Mouse (Mus musculus): Measurements from ENCODE around the gene Gal3st2c. TPM values are rescaled to one million over a fixed set of nuclear protein-coding genes. Genes with fewer than 3 reads are reported as not detected.
"Not testable (repeated sequence)": the region's sequence is repeated elsewhere in the genome, so short reads cannot be mapped to it uniquely, and the experiment has no call there.

The Gal3st2c gene
- not detected in 2 replicates for polyA plus RNA-seq (2015; fragmentation: Nextera tagmentation; extraction: Ambion mirVana)

DNA sequence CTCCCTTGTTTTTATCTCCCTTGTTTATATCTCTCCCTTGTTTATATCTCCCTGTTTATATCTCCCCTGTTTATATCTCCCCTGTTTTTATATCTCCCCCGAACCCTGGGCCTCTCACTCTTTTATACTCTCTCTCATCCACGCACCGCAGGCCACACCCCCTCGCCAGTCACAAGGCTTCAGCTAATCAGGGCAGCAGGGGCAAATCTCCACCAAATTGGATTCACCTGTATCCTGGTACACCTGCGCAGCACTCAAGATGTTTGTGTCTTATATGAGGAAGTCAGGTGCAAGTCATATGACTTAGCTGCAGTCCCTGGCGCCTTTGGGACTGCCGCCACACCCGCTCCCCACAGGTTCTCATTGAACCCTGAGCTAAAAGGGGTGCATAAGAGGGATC lies at the start of gene Gal3st2c:
Gene Gal3st2c (plus strand): TSS at position 301 of the 400 bp plus-strand sequence.
- H3K4me3 ChIP-seq; H3K4me2 ChIP-seq; H3K36me3 ChIP-seq; H3K27ac ChIP-seq; H3K27me3 ChIP-seq; H3K4me1 ChIP-seq (replicated peaks); H3K9ac ChIP-seq; ATAC-seq (ENCODE audit: low FRiP score); H3K9me3 ChIP-seq: not testable (repeated sequence)
- WGBS: 91% methylated on average over 7 of the region's 8 CpGs

DNA sequence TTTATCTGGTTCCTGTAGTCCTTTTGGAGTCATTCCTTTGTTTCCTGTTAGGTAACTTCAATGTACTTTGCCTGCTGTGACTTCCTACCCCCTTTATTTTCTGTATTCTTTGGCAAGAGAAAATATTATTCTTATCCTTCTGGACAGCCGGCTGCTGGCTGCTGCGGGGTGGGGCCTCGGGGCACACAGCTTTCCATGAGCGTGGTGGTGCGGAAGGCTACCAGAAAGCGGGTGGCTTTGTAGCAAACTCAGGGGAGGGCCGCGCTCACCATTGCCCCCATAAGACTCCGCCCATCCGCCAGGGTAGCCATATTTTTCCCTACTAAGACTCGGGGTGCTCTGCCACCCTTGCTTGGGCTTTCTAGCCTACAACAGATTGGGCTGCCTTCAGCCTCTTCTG lies 41.2 kb upstream of the Gal3st2c start:
- H3K4me1 ChIP-seq (replicated peaks); H3K27me3 ChIP-seq; H3K36me3 ChIP-seq; H3K27ac ChIP-seq; H3K4me3 ChIP-seq; ATAC-seq (ENCODE audit: low FRiP score); H3K4me2 ChIP-seq; H3K9ac ChIP-seq; H3K9me3 ChIP-seq: not testable (repeated sequence)
- no CpG with 5 or more reads among the region's 11 CpGs for WGBS

DNA sequence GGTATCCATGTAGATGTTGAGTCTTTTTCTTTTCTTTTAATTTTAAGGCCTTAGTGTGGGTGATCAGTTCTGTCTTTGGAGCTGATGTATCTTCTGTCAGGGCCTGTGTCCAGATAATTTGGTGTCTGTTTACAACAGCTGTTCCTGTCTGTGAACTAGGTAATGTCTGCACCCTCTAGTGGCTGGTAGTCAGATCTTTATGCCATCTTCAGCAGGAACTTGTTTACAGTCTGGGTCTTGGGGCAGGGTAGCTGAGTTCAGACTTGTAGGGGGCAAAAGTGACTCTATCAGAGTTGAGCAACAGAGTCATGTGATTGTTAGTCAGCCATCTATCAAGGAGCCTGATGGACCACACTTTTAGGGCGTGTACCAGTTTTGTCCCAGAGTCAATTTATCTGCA lies 23.8 kb upstream of the Gal3st2c start:
- H3K4me1 ChIP-seq (replicated peaks); ATAC-seq (ENCODE audit: low FRiP score); H3K9me3 ChIP-seq; H3K36me3 ChIP-seq; H3K27me3 ChIP-seq; H3K4me3 ChIP-seq; H3K27ac ChIP-seq; H3K4me2 ChIP-seq; H3K9ac ChIP-seq: not testable (repeated sequence)
- whole genome bisulfite sequencing: no CpG with 5 or more reads among the region's 1 CpGs

DNA sequence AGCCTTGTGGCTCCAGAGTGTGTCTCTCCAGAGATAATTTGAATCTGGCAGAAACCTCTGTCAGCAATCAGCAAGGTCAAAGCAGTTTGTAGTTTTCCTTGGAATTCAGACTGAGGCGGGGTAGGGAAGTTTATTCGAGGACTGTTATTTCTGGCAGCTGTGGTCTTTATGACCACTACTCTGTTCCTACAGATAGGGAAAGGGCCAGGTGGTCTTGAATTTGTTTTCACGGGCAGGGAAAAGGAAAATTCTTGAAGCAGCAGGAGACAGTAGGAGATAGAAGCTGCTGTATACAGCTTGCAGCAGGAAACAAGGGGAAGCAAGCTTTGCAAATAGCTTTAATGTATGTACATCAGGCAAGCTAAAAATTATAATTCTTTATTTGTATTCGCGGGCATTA lies 19.9 kb upstream of the Gal3st2c start:
- H3K4me1 ChIP-seq (replicated peaks); H3K9me3 ChIP-seq; H3K27me3 ChIP-seq; H3K9ac ChIP-seq; H3K4me2 ChIP-seq; H3K27ac ChIP-seq; H3K4me3 ChIP-seq; H3K36me3 ChIP-seq; ATAC-seq (ENCODE audit: low FRiP score): not testable (repeated sequence)
- 76% methylated on average over 5 of the region's 5 CpGs for WGBS

DNA sequence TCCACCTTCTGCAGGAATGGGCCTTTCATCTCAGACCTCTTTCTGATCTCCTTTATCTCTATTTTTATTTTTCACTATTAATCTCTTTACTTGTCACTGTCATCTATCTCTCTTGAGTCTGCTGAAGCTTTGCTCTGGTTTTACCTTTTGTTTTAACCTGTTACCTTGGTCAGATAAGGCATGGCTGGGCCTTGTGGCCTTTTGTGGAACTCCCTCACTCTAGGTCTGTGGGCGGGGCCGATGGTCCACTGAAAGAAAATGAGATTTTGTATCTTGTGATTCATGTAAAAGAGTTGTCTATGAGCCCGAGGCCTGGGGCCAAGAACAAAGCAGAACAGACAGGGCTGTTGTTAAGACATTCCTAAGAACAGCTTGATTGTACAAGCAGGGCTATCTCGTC lies 19.5 kb upstream of the Gal3st2c start:
- no CpG with 5 or more reads among the region's 4 CpGs for WGBS
- H3K27me3 ChIP-seq; H3K36me3 ChIP-seq; H3K4me3 ChIP-seq; ATAC-seq (ENCODE audit: low FRiP score); H3K4me1 ChIP-seq (replicated peaks); H3K4me2 ChIP-seq; H3K27ac ChIP-seq; H3K9ac ChIP-seq; H3K9me3 ChIP-seq: not testable (repeated sequence)

DNA sequence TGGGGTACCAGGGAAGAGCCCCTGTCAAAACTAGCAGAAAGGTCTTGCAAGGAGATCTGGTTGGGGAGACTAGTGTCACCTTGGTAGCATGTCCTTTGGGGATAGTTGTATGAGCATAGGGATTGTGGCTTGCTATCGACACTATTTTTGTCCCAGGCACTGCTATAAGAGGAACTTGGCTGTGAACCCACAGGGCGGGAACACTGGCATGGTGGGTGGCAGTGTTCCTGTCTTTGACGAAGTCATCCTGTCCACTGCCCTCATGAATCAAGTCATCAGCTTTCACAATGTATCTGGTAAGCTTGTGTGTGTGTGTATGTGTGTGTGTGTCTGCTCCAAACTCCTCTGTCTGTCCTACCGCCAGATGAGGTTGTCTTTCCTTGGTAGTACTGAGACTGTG lies 14.5 kb upstream of the Gal3st2c start:
- H3K9me3 ChIP-seq; ATAC-seq (ENCODE audit: low FRiP score); H3K27ac ChIP-seq; H3K4me2 ChIP-seq; H3K4me1 ChIP-seq (replicated peaks); H3K4me3 ChIP-seq; H3K9ac ChIP-seq; H3K36me3 ChIP-seq; H3K27me3 ChIP-seq: not testable (repeated sequence)
- WGBS: 89% methylated on average over 2 of the region's 4 CpGs

DNA sequence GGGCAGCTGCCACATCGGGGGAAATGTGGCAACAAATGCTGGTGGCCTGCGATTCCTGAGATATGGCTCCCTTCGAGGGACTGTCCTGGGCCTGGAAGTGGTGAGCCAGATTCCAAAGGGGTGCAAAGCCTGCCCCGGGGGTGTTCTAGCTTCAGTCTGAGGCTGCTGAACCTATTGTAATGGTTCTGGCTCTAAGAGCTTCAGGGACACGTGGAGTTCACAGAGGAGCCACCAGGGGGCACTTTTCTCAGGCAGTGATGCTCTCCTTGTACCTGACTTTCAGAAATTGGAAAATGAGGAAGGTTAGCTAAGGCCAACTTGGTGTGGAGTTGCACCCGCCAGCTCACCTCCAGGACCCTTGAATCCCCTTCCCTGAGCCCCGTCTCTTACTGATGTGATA lies 12.0 kb upstream of the Gal3st2c start:
- not testable (repeated sequence) for H3K27ac ChIP-seq; H3K9ac ChIP-seq; H3K27me3 ChIP-seq; H3K4me1 ChIP-seq (replicated peaks); ATAC-seq (ENCODE audit: low FRiP score); H3K36me3 ChIP-seq; H3K4me3 ChIP-seq; H3K9me3 ChIP-seq; H3K4me2 ChIP-seq
- no CpG with 5 or more reads among the region's 7 CpGs for WGBS

DNA sequence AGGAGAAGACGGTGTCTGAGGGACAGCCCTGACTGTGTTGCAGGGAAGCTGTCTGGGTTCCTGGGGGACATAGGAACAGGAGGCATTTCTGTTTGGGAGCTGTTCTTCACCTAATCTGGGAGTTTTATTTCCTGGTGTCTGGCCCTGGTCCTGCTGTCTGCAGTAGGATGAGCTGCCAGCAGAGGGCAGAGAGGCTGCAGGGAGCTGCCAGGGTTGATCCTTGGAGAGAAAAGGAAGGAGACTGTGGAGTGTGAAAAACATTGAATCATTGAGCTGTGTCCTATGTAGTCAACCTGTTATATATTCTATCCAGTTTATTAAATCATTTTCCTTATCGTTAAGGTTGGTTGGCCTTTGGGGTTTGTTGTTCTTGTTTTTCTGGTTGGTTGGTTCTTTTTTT lies 9.4 kb upstream of the Gal3st2c start:
- not testable (repeated sequence) for H3K4me3 ChIP-seq; H3K27me3 ChIP-seq; H3K4me1 ChIP-seq (replicated peaks); H3K4me2 ChIP-seq; H3K36me3 ChIP-seq; ATAC-seq (ENCODE audit: low FRiP score); H3K9me3 ChIP-seq; H3K9ac ChIP-seq; H3K27ac ChIP-seq
- no CpG with 5 or more reads among the region's 2 CpGs for WGBS

DNA sequence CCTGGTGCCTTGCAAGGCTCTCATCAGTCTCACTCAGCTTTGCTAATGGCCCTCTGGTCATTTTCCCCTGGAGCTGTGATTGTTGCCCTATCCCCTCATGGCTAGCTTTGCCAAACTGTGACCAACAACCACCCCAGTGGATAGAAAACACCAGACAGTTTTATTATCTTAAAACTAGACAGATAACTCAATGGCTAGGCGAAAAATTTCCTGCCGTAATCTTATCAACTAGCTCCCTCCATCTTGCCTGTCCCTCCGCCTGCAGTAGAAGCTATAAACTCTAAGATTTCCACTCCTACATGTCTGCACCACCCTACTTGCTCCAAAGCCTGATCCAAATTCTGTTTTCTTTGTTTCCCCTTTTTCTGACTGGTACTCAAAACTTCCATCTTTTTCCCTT lies 4.1 kb upstream of the Gal3st2c start:
- H3K4me3 ChIP-seq: no peak overlapping the region
- 84% methylated on average over 3 of the region's 3 CpGs for WGBS
- no peaks in the 10 kb centered on the region for H3K36me3 ChIP-seq
- H3K9ac ChIP-seq: no peak overlapping the region
- H3K4me2 ChIP-seq: no peak overlapping the region
- H3K27ac ChIP-seq: no peak overlapping the region
- no peaks in the 10 kb centered on the region for H3K27me3 ChIP-seq
- H3K4me1 ChIP-seq (replicated peaks): no peaks in the 10 kb centered on the region
- H3K9me3 ChIP-seq: no peaks in the 10 kb centered on the region
- ATAC-seq (ENCODE audit: low FRiP score): no peak

DNA sequence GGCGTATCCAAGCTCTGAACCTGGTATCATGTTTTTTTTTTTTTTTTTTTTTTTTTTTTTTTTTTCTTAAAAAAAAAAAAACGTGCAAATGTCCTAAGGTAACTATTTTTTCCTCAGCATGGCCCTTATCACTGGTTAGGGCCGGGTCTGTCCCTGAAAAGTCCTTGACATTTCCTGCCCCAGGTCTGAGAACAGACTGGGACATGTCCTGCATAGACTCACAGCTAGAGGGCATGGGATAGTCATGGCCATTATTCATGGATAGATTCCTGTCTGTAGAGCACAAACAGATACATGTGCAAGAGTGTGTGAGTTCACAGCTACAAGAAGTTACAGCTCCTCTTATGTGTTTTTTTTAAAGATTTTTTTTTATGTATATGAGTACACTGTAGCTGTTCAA lies 1.5 kb upstream of the Gal3st2c start:
- Histone ChIP-seq H3K9me3 (no peaks in the 10 kb centered on the region), H3K4me3 (no peak overlapping the region), H3K9ac (no peak overlapping the region), H3K27ac (no peak overlapping the region), H3K4me1 (replicated peaks) (no peaks in the 10 kb centered on the region), H3K4me2 (no peak overlapping the region), H3K27me3 (no peaks in the 10 kb centered on the region), H3K36me3 (no peaks in the 10 kb centered on the region)
- no peak for ATAC-seq (ENCODE audit: low FRiP score)
- 80% methylated on average over 3 of the region's 3 CpGs for WGBS

DNA sequence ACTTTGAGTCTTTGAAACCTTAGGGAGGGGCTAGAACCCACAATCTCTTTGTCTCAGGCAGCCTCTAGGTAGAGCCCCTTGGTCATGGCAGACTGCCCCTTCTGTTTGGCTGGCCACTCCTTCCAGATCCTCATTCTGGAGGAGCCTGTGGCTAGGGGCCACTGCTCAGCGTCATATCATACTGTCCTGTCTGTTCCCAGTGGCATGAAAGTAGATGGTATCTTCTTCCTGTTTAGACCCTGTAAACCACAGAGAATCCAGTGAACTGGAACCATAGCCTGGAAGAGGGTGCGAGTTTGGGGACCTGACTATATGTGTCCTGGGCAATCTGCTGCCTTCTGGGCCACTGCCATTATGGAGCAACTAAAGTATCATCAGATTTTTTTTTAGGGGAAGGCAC lies 759 bp downstream of the Gal3st2c start:
- not testable (repeated sequence) for H3K9me3 ChIP-seq; H3K27ac ChIP-seq; H3K4me1 ChIP-seq (replicated peaks); H3K9ac ChIP-seq; H3K4me2 ChIP-seq; H3K27me3 ChIP-seq; H3K36me3 ChIP-seq; ATAC-seq (ENCODE audit: low FRiP score); H3K4me3 ChIP-seq
- WGBS: 87% methylated on average over 2 of the region's 2 CpGs

DNA sequence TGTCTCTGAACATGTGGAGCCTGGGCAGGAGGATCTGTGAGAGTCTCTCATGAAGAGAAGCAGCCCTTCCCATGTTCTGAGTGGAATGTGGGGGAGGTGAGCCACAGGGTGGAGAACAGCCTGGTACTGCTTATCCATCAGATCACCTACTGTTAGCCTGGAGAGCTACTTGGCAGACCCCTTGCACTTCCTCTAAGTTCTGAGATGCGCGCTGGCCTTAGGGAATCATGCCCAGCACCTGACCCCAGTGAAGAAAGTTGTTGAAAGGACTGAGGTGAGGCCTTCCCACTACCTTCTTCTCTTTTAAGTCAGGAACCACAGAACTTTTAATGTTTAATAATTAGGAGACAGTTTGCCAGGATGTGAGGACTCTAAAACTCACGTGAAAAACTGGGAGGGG lies 1.2 kb downstream of the Gal3st2c start:
- H3K36me3 ChIP-seq; H3K4me3 ChIP-seq; H3K4me2 ChIP-seq; H3K9ac ChIP-seq; H3K27me3 ChIP-seq; H3K4me1 ChIP-seq (replicated peaks); H3K9me3 ChIP-seq; H3K27ac ChIP-seq; ATAC-seq (ENCODE audit: low FRiP score): not testable (repeated sequence)
- 85% methylated on average over 3 of the region's 3 CpGs for WGBS

DNA sequence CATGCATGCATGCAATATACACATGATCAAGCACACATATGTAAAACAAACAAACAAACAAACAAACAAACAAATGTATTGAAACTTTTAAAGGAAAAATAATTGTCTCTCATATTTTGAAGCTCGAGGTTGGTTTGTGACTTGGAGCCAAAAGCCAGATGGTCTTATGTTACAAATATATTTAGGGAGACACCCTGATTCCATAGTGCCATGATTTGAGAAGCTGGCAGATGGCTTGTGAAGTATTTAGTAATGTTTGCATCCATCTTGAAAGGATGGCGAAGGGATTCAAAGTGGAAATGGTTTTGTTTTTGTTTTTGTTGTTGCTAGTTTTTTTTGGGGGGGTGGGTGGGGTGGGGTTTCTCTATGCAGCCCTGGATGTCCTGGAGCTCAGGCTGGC lies 10.7 kb downstream of the Gal3st2c start:
- no peaks in the 10 kb centered on the region for H3K4me1 ChIP-seq (replicated peaks)
- no peak for ATAC-seq (ENCODE audit: low FRiP score)
- WGBS: 87% methylated on average over 2 of the region's 2 CpGs

DNA sequence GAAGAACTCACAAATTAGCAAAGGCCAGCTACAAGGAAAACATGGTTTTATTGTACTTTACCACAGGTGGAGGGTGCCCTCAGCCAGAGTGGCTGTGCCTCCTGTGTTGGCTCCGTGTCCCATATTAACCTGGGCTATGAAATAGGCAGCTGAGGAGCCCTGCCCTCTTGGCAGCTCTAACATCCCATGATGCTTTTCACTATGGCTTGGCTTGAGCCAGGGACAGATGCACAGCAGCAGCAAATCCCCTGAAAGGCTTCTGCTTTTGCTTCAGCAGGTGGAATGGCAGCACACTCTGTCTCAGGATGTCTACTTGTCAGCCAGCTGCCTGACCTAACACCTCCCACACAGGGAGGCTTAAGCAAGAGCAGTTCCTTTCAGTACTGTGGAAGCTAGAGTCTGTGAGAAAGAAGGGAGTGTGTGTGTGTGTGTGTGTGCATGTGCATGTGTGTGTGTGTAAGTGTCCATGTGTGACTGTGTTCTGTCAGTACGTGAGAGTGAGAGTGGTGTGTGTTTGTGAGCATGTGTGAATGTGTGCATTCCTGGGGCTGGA lies 15.7 kb downstream of the Gal3st2c start:
- H3K36me3 ChIP-seq; H3K4me3 ChIP-seq; H3K9ac ChIP-seq; H3K27me3 ChIP-seq; H3K27ac ChIP-seq; H3K4me1 ChIP-seq (replicated peaks); ATAC-seq (ENCODE audit: low FRiP score); H3K9me3 ChIP-seq; H3K4me2 ChIP-seq: not testable (repeated sequence)
- WGBS: 78% methylated on average over 2 of the region's 2 CpGs

More for the DNA sequence above, 10.7 kb downstream of the Gal3st2c start:
- Histone ChIP-seq H3K36me3 (no peaks in the 10 kb centered on the region), H3K27me3 (no peaks in the 10 kb centered on the region), H3K9ac (no peak overlapping the region), H3K4me3 (no peak overlapping the region), H3K4me2 (no peak overlapping the region), H3K9me3 (no peaks in the 10 kb centered on the region), H3K27ac (no peak overlapping the region)

Data from hindbrain, embryonic 13.5 days (tissue).